Mouse (Mus musculus) neutrophil, adult 5-6 weeks (primary cell): ENCODE measurements at regions not wholly inside any gene's neighbourhood (a gene's known extent, or its start where the extent isn't known, plus 50 kb on each side); places are given as distances from the start of the nearest gene placed in this dataset.

Experiments
- ATAC-seq: fragments of 151-379, 151-347 bp; 2 replicates; pipeline ENCODE4 v1.8.0; 2017; ENCODE audit warnings: mild to moderate bottlenecking, moderate TSS enrichment; ENCODE audit not compliant: insufficient number of reproducible peaks, poor library complexity, low FRiP score, severe bottlenecking; ENCODE audit errors: extremely low read depth

GRCm38 (mm10) chr7:36420741-36421140, 277.2 kb upstream of the Tshz3 start:
- no peak for ATAC-seq

DNA sequence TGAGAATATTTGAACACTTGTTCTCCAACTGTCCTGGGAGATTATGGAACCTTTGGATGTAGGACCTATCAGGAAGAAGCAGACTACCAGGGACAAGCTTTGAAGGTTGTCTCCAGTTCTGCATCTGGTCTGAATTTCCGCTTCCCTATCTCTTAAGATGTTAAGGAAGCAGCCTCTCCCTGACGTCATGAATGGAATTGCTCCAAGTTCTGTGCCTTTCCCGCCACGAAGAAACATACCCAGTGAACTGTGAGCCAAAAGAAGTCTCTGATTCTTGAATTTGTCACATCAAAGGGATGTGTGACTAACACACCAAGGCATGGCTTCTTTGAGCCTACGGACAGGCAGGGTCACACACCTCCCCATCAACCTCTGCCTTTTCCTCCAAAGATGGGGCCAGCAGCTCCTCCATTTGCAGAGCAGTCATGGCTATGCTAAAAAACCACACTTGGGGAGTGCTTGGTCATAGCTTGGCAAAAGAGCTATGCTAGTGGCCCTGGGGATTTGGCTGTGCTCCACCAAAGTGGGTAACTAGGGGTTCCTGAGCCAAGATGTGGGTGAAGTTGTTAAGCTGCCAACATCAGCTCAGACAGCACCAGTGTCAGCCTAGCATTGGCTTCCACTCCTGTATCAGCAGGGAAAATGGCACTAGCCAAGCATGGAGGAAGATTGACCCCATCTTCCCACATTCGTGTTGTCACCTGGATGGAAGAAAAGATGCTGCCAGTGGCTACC, 248.6 kb upstream of the Tshz3 start:
- 0 out of 2 replicates have a peak, but pooled peaks have one; percentile 6 for ATAC-seq

DNA sequence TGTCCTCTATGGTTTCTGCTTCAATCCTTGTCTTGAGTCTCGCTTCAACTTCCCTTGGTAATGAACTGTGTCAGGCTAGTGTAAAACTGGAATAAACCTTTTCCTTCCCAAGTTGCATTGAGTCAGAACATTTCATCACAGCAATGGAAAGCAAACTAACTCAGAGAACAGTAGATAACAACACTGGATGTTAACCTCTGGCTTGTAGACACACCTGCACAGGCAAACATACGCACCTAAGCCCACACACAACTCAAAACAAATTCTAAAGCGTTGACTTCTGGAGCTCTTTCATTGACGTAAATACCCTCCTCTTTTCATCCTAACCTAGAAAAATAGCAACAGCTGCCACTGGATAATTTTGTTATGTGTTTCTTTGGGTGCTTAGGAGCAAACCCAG, 244.1 kb upstream of the Tshz3 start:
- no peak for ATAC-seq

DNA sequence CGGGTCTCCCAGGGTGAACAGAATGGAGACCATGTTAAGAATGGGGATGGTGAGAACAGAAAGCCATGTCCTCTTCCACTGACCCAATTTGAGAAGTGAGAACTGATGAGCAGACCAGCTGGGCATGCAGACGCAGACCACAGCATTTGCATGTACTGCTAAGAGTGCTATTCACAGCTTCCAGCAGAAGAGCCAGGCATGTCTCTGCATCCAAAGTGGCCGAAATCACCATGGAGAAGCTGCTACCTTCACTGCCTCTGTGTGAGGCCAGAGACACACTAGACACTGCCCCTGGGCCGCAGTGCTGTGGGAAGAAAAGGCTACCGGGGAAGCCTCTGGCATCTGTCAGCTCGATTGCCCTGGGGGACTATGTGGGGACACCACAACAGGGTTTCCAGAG, 241.8 kb upstream of the Tshz3 start:
- ATAC-seq = no peak

GRCm38 (mm10) chr7:36462422-36462833, 235.5 kb upstream of the Tshz3 start:
- no peak for ATAC-seq

DNA sequence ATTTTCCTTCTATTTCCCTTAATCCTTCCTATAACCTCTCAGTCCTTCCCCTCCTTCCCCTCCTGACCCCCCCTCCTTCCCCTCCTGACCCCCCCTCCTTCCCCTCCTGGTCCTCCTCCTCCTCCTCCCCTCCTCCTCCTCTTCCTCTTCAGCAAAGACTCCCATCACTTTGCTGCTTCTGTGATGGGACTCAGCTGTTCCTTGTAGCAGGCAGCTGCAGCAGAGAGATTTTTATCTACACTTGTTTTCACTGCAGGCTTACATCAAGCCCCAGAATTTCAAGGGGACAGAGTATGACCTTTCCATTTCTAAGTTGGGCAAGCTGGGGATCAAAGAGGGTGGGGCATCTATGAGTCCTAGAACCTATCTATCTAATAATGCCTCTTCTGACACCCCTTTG, 228.5 kb upstream of the Tshz3 start:
- ATAC-seq = no peak

- ATAC-seq = no peak
Measured at GRCm38 (mm10) chr7:36473532-36473931, 224.4 kb upstream of the Tshz3 start.

DNA sequence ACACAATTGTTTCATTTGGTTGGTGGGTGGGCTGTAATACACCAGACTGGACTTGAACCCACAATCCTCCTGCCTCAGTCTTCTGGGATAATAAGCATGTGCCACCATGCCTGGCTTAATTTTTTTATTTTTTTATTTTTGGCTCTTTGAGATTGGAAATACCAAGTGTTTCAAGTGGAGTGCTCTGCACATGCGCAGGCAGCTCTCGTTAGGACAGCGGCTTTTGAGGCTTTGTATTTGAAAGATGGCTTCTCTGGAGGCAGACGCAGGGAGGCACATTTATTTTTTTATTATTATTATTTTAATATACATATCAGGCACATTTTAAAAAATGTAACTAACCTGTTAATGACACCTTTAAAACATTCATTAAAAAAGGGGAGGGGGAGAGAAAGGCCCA, 221.5 kb upstream of the Tshz3 start:
- no peak for ATAC-seq

DNA sequence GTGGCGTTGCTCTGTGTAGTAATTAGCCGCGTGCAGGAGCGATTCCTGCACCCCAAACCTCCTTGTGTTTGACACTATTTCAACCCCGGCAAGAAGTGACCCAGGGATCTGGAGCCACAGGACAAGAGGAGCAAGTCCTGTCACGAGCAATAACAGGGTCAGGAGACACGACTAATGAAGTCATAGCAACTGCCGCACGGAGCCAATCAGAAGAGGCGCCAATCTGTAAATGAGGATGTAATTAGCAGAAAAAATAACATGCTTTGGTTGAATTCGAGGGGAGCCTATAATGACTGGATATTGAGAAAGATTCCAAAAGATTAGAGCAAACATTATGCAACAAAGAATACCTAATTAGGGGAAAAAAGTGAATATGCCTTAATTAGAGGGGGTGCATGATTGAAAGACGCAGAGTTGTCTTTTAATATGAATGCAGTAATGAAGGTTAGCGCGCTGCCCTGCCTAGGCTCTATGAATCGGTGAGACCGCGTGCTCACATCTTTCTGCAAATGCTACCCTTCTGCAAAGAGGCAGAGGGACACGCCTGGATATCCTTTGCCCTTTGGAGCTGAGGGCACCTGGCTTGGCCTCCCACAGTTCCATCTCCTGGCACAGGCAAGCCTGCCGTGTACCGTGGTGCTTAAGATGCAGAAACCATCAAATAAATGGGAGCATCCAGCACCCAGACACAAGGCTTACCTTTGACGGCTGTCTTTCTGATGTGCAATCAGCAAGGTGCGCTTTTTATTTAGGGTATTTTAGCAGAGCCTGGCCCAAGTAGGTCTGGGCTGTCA, 220.9 kb upstream of the Tshz3 start:
- no peak for ATAC-seq

DNA sequence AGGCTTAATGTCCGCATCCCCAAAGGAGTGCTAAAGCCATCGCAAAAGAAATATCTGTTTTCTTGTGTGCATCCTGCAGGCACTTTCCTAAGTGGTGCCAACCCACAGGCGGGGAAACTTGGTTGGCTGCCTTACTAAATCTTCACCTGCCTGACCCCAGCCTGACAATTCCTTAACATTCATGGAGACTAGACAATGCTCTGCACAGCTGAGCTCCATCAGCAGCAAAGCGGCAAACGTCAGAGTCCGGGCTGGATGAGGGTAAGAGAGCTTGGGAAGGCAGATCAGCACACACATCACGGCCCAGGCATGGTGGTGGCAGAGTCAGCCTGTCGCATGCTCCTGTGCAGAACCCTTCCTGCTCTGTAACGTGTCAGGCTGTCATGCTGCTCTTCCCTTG, 209.8 kb upstream of the Tshz3 start:
- ATAC-seq = no peak

GRCm38 (mm10) chr7:36491173-36491581, 206.7 kb upstream of the Tshz3 start:
- no peak for ATAC-seq

GRCm38 (mm10) chr7:36504010-36504875, 193.7 kb upstream of the Tshz3 start:
- no peak for ATAC-seq

DNA sequence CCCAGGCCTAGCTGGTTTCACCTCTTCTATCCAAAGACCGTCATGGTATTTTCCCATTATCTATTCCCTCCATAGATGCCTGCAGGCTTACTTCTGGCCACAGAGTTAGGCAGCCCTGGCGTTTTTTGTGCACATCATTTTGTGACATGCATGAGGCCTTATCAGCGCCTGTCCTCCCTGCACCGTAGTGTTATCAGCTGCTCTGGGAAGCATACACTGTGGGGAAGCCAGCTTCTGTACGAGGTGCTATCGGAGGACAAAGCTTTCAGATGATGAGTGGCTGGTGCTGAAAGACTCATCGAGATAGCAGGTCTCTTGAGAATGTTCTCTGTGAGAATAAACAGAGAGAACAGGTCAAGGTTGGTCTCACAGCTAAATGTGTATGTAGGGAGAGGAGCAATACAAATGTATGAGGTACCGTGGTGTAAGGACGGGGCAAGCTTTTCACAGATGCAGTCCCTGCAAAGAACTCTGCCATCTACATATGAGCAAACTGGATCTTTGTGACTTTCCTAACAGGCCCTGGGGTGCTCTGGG, 190.0 kb upstream of the Tshz3 start:
- ATAC-seq = no peak

GRCm38 (mm10) chr7:36513680-36514079, 184.2 kb upstream of the Tshz3 start:
- no peak for ATAC-seq

DNA sequence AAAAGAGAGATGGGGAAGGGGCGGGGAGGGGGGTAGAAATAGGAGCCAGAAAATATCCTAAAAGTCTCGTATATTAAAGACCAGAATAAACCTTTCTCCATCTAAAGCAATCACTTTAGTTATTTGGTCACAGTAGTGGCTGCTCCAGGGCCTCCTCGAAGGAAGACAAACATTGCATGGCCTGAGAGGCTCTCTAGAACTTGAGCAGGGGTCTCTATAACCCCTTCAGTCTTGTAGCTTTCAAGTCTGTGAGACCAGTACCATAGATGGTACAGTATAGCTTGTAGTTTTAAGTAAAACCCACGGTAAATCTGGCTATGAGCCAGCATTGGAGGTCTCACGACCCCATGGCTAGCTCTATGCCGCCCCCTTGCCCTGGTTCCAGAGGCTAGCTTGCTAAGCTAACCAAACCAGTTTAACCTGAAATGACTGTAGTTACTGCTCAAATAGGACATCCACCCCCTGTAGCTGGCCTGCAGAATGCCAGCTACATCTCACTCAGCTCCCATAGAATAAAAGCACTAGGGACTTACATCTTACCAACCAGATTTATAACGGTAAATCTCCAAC, 181.7 kb upstream of the Tshz3 start:
- ATAC-seq = no peak

DNA sequence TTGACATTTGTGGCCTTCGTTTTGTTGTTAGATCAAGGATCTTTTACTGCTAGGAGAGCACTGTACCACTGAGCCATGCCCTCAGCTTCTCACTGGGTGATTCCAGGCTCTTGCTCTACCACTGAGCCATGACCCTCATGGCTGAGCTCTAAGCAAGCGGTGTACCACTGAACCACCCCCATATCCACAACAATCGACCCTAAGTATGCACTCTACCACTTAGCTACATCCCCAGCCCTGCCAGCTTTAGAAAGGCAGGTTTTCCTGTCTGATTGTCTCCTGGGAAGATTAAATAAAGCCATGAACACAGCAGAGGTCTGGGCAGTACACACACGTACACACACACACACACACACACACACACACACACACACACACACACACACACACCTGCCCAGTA, 178.9 kb upstream of the Tshz3 start:
- no peak for ATAC-seq

GRCm38 (mm10) chr7:36522960-36523359, 175.0 kb upstream of the Tshz3 start:
- ATAC-seq = no peak

- ATAC-seq = no peak
Measured at GRCm38 (mm10) chr7:36526148-36526547, 171.8 kb upstream of the Tshz3 start.

DNA sequence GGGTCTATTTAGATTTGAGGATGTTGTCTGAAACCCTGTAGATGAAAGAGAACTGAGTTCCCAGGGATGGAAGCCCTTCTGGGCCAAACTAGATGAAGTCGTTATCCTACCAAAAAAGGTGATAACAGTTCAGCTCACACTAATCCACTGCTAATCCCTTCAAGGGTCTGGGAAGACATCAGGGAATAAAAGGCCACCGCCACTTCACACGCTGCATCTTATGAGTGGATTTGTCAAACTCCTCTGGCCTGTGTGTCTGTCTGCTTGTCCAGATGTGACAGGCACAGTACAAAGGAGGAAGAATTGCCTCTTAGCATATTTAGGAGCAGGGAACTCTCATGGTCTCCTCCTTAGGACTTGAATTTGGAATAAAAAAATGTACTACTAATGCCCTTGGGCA, 171.2 kb upstream of the Tshz3 start:
- ATAC-seq = no peak
